Mouse (Mus musculus): ENCODE data around the gene Reg3a. TPM values are rescaled to one million over a fixed set of nuclear protein-coding genes. Genes with fewer than 3 reads are reported as not detected.
"Not testable (repeated sequence)": the region's sequence is repeated elsewhere in the genome, so short reads cannot be mapped to it uniquely, and the experiment has no call there.

Reg3a gene
- polyA plus RNA-seq (2015; fragmentation: Nextera tagmentation; extraction: Ambion mirVana): not detected in 2 replicates

DNA sequence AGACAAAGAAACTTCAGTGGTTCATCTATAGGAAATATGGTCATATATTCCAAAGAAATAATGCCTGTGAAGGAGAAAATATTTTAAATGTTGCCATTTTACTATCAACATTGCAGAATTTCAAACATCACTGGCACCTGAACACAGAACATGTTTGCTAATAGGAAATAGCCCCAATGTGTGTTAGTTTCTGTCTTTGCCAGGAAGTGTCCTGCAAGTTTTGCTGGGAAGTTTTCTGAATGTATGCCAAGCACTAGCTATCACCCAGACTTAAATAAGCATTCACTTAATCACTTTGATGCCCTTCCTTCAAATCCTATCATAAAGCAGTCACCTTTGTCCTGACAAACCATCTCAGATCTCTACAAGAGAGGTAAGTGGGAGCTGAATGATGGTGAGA, at the start of gene Reg3a:
Reg3a (plus strand) TSS at position 301 of the 400 bp plus-strand sequence.
- Histone ChIP-seq H3K9ac (no peak within 1 kb of the TSS), H3K27ac (no peak within 1 kb of the TSS), H3K4me3 (no peak within 1 kb of the TSS), H3K4me1 (replicated peaks) (no peaks in the 10 kb centered on the region), H3K9me3 (no peaks in the 10 kb centered on the region), H3K4me2 (no peak within 1 kb of the TSS), H3K36me3 (no peaks in the 10 kb centered on the region), H3K27me3 (no peaks in the 10 kb centered on the region)
- no peak for ATAC-seq (ENCODE audit: low FRiP score)

DNA sequence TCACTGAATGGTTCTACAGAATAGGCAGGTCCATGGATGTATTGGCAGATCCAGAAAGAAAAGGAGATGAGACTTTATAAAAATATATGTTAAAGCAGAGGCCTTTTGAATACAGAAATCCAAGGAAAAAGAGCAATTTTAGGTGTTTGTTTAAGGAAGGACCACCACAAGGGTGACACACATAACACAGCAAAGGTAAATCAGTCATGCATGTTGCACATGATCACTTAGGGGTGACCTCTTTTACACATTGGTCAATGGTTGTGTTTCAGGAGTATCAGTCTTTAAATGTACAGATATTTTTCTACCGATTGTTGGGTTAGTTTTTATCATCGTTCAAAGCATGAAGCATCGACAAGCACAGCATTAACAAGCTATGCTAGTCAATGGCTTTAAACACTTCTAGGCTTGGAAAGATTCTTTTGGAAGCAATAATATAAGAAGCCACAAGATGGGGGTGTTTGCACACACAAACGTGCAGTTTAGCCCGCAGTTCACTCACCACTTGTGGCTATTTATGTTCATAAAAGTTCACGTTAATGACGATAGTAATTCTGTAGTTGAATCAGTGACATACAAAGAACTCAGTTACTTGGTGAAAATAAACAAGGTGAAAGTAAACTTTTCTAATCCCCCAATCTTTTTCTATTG, 48.5 kb upstream of the Reg3a start:
- H3K4me1 ChIP-seq (replicated peaks): no peaks in the 10 kb centered on the region
- no peaks in the 10 kb centered on the region for H3K9me3 ChIP-seq
- peak; percentile 39; the same call in 1 of the 2 replicates for ATAC-seq (ENCODE audit: low FRiP score)
- H3K4me2 ChIP-seq: no peak overlapping the region
- WGBS: 41% methylated on average over 7 of the region's 7 CpGs
- no peaks in the 10 kb centered on the region for H3K27me3 ChIP-seq
- H3K36me3 ChIP-seq: no peaks in the 10 kb centered on the region
- H3K4me3 ChIP-seq: no peak overlapping the region
- no peak overlapping the region for H3K9ac ChIP-seq
- no peak overlapping the region for H3K27ac ChIP-seq

DNA sequence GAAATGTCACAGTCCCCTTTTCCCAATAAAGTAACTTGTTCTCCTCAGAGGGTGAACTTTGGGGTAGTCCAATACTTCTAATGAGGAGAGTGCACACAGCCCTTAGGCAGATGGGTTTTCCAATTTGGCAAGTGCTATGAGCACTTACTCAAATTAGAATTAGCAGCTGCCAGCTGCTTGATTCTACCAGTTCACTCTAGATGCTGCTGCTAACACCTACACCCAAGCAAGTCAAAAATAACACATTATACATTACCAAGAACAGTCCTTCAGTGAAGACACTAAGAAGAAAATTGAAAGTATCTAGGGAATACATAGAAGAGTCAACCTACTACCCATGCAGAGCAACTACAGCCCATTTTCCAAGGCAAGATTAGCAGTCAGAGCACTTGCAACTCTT, 40.2 kb upstream of the Reg3a start:
- Histone ChIP-seq H3K4me1 (replicated peaks) (no peaks in the 10 kb centered on the region), H3K9me3 (no peaks in the 10 kb centered on the region), H3K27ac (no peak overlapping the region), H3K4me2 (no peak overlapping the region), H3K9ac (no peak overlapping the region), H3K27me3 (no peaks in the 10 kb centered on the region), H3K4me3 (no peak overlapping the region), H3K36me3 (no peaks in the 10 kb centered on the region)
- no peak for ATAC-seq (ENCODE audit: low FRiP score)

DNA sequence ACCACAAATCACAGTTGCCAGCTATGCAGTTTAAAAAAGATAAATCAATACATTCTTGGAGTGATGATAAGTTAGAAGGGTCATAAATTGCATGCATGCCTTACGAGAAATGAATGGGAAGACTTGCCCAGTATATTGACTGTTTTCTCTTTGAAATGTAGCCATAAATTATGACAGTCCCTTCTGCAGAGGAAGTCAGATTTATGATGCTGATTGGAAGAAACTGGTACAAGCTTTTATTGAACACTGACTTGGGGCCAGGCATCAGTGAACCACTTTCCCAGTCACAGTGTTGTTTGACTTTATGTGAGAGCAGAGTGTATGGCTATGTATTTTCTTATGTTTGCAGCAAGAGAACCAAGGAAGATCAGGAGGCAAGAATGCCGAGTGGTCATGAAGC, 38.8 kb upstream of the Reg3a start:
- H3K4me1 ChIP-seq (replicated peaks): no peaks in the 10 kb centered on the region
- no peaks in the 10 kb centered on the region for H3K9me3 ChIP-seq
- H3K4me3 ChIP-seq: no peak overlapping the region
- no peaks in the 10 kb centered on the region for H3K27me3 ChIP-seq
- no peaks in the 10 kb centered on the region for H3K36me3 ChIP-seq
- no peak overlapping the region for H3K9ac ChIP-seq
- ATAC-seq (ENCODE audit: low FRiP score): no peak
- WGBS: 72% methylated on average over 2 of the region's 2 CpGs
- H3K27ac ChIP-seq: no peak overlapping the region
- H3K4me2 ChIP-seq: no peak overlapping the region

DNA sequence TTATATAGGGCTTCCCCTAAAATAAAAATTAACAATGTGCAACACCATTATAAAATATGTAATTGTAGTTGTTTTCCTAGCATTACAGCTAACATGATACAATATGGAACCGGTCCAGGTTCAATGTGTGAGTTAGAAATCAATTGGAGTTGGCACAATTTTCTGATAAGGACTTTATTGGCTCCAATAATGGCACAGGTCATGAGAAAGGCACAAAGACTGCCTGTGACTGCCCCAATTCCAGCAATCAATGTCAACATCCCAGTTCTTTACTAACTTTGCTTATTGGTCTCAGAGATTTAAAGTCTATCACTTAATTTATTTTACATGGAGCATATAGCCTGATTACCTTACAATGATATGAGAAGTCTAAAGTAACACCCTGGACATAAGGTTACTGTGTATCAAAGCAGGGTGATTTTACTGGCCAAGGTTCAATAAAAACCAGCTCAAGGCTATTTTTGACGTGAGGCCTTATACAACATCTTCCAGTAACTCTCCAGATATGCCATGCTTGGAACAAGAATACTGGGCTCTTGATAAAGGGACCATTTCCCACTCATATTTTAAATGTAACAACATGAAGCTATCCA, 18.4 kb upstream of the Reg3a start:
- no peaks in the 10 kb centered on the region for H3K36me3 ChIP-seq
- H3K4me2 ChIP-seq: no peak overlapping the region
- no peak overlapping the region for H3K9ac ChIP-seq
- no peaks in the 10 kb centered on the region for H3K9me3 ChIP-seq
- H3K4me1 ChIP-seq (replicated peaks): no peaks in the 10 kb centered on the region
- no peak overlapping the region for H3K27ac ChIP-seq
- WGBS: 73% methylated on average over 2 of the region's 2 CpGs
- no peaks in the 10 kb centered on the region for H3K27me3 ChIP-seq
- no peak overlapping the region for H3K4me3 ChIP-seq
- no peak for ATAC-seq (ENCODE audit: low FRiP score)

DNA sequence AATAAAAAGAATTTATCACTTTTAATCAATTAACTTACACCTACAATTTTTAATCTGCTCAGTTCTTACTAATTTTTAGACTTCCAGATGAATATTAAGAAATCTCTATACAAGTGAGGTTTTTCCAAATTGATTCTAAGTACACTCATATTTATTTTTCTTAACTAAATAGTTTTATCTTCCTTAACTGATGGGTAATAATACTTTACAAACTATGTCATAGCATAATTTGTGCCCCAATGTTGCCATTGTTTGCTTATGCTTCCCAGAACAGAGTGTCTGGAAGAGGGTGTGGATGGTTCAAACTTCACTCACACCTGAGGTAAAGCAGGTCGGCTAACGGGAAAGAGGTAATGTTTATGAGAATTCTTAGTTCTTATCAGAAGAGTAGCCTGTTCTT, 10.2 kb upstream of the Reg3a start, which contains the start of gene Reg3b:
Reg3b (plus strand) TSS at position 301 of the 400 bp plus-strand sequence.
- Histone ChIP-seq H3K9ac (no peak within 1 kb of the TSS), H3K9me3 (no peaks in the 10 kb centered on the region), H3K4me2 (no peak within 1 kb of the TSS), H3K36me3 (no peaks in the 10 kb centered on the region), H3K4me3 (no peak within 1 kb of the TSS), H3K27ac (no peak within 1 kb of the TSS), H3K4me1 (replicated peaks) (no peaks in the 10 kb centered on the region), H3K27me3 (no peaks in the 10 kb centered on the region)
- 96% methylated on average over 2 of the region's 2 CpGs for WGBS
- ATAC-seq (ENCODE audit: low FRiP score): no peak

DNA sequence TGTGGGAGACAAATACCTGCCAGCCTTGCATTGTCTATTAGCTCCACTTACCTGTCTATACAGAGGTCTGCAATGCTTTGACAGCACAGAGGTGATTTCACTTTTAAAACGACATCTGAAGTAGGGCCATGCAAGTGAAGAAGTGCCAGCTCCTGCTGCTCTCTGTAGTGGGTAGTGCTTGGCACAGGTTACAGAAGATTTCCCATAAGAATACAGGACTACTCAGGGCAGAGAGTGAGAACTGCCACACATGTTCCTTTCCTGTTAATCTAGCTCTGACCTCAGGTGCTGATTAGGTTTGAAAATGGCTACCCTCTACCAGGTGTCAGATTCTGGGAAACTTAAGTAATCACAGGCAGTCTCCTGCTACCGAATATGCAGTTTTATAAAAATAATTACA, 1.7 kb upstream of the Reg3a start, which contains the start of gene Reg3d:
Reg3d (minus strand) TSS at position 101 of the 400 bp plus-strand sequence.
- no peak within 1 kb of the TSS for H3K9ac ChIP-seq
- H3K4me1 ChIP-seq (replicated peaks): no peaks in the 10 kb centered on the region
- no peak within 1 kb of the TSS for H3K27ac ChIP-seq
- H3K4me2 ChIP-seq: no peak within 1 kb of the TSS
- no peaks in the 10 kb centered on the region for H3K9me3 ChIP-seq
- H3K36me3 ChIP-seq: no peaks in the 10 kb centered on the region
- H3K27me3 ChIP-seq: no peaks in the 10 kb centered on the region
- WGBS: 80% methylated on average over 2 of the region's 2 CpGs
- H3K4me3 ChIP-seq: no peak within 1 kb of the TSS
- no peak for ATAC-seq (ENCODE audit: low FRiP score)

DNA sequence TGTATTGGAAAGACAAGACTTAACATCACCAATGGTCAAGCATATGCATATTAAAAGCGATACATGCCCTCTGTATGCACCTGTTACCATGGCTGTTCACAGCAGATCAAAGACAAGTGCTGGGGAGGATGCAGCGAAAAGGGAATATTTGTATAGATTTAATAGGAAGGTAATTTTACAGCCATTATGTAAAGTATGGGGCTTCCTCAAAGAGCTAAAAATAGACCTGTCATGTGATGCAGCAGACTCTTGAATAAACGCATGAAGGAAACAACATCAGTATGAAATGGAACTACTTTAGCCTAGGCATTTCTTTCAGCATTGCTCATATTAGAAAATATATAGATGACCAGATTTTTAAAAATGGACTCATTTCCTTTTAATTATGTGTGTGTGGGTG, 5.1 kb downstream of the Reg3a start:
- 84% methylated on average over 3 of the region's 3 CpGs for WGBS
- no peaks in the 10 kb centered on the region for H3K36me3 ChIP-seq
- no peak overlapping the region for H3K4me3 ChIP-seq
- no peaks in the 10 kb centered on the region for H3K4me1 ChIP-seq (replicated peaks)
- H3K27ac ChIP-seq: no peak overlapping the region
- H3K9me3 ChIP-seq: no peaks in the 10 kb centered on the region
- no peak overlapping the region for H3K9ac ChIP-seq
- H3K27me3 ChIP-seq: no peaks in the 10 kb centered on the region
- no peak for ATAC-seq (ENCODE audit: low FRiP score)
- H3K4me2 ChIP-seq: no peak overlapping the region

DNA sequence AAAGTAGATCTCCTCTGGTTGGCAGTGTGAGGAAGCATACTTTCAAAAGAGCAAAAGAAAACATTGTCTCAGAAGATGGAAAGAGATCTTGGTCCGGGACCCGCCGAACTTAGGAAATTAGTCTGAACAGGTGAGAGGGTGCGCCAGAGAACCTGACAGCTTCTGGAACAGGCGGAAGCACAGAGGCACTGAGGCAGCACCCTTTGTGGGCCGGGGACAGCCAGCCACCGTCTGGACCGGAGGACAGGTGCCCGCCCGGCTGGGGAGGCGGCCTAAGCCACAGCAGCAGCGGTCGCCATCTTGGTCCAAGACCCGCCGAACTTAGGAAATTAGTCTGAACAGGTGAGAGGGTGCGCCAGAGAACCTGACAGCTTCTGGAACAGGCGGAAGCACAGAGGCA, 14.8 kb downstream of the Reg3a start, which contains the start of gene Reg2:
Reg2 (plus strand) TSS at position 301 of the 400 bp plus-strand sequence.
- not testable (repeated sequence) for H3K4me2 ChIP-seq; H3K9me3 ChIP-seq; H3K4me1 ChIP-seq (replicated peaks); H3K27ac ChIP-seq; H3K27me3 ChIP-seq; H3K9ac ChIP-seq; H3K36me3 ChIP-seq; ATAC-seq (ENCODE audit: low FRiP score); H3K4me3 ChIP-seq
- WGBS: 96% methylated on average over 4 of the region's 17 CpGs

DNA sequence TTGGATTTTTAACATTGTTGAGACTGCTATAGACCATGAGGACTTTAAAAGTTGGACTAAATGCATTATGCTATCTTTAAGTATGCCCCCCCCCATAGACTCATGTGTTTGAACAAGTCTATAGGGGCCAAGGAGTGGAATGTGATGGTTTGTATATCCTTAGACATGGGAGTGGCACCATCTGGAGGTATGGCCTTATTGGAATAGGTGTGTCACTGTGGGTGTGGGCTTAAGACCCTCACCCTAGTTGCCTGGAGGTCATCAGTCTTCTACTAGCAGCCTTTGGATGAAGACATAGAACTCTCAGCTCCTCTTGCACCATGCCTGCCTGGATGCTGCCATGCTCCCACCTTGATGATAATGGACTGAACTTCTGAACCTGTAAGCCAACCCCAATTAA, 41.9 kb downstream of the Reg3a start, which contains the start of gene Reg1:
Reg1 (plus strand) TSS at position 301 of the 400 bp plus-strand sequence.
- not testable (repeated sequence) for H3K36me3 ChIP-seq; H3K4me1 ChIP-seq (replicated peaks); H3K4me2 ChIP-seq; H3K4me3 ChIP-seq; H3K27me3 ChIP-seq; H3K9ac ChIP-seq; H3K27ac ChIP-seq; H3K9me3 ChIP-seq; ATAC-seq (ENCODE audit: low FRiP score)

DNA sequence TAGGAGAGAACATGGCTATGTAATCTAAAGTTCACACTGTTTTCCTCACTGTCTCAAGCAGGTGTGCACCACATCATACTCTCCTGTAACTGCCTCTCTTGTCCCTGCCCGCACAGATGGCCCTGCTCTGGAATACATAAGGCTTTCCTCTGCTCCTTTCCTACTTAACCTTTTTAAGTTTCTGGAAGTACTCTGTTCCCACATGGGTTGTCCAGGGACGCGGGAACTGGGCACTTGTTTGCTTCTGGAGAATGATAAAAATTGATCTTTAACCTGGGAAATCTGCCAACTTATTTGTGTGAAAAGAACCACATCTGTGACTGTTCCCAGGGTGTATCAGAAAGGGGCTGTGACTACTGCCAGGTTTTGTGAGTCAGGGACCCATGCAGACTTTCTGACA, 45.0 kb downstream of the Reg3a start:
- H3K9ac ChIP-seq: no peak overlapping the region
- no peak for ATAC-seq (ENCODE audit: low FRiP score)
- H3K4me2 ChIP-seq: no peak overlapping the region
- no peak overlapping the region for H3K27ac ChIP-seq
- no peaks in the 10 kb centered on the region for H3K4me1 ChIP-seq (replicated peaks)
- no peaks in the 10 kb centered on the region for H3K36me3 ChIP-seq
- H3K27me3 ChIP-seq: no peaks in the 10 kb centered on the region
- 82% methylated on average over 3 of the region's 3 CpGs for WGBS
- no peaks in the 10 kb centered on the region for H3K9me3 ChIP-seq
- H3K4me3 ChIP-seq: no peak overlapping the region

All from hindbrain, embryonic 13.5 days (tissue).